Mouse (Mus musculus) C2C12 (cell line): Measurements from ENCODE around the gene Otud7a.

Source experiments
- CTCF ChIP-seq: IDR thresholded peaks from one replicate; pipeline ENCODE4 v1.5.1; 2011; ENCODE audit not compliant: control insufficient read depth, insufficient read depth, insufficient read length
- MAX ChIP-seq: IDR thresholded peaks from one replicate; pipeline ENCODE4 v1.6.1; 2011; ENCODE audit warnings: mild to moderate bottlenecking, control low read depth
- MYOD1 ChIP-seq: IDR thresholded peaks from one replicate; pipeline ENCODE4 v1.6.1; 2011; ENCODE audit warnings: low read depth; ENCODE audit not compliant: control insufficient read depth, insufficient read length

GRCm38 (mm10) chr7:63586184-63586870 lies 141.8 kb downstream of the Otud7a start:
- TF ChIP-seq MAX (no peak), CTCF (no peak), MYOD1 (no peak)
